Comparison of ENCODE assay signal across 8 mouse cellular contexts in genomic region chr2:30656711-30657555, GRCm38 (mm10).
A peak's percentile ranks its signal among the peaks of the same experiment; 100 is the strongest.
DNase-seq lines count a peak whose midpoint lies in the region; ATAC-seq and TF ChIP-seq lines count a peak whose summit lies in the region.

No protein-coding gene starts in this region.

- peaks cover 69% of the 10 kb centered on the region for H3K4me1 ChIP-seq in E14TG2a.4 (replicated peaks; ENCODE audit: low read depth, low read length)
- H3K4me1 ChIP-seq in hindbrain, embryonic 14.5 days (replicated peaks; ENCODE audit: control insufficient read depth, insufficient read depth, low read length) = peaks cover 75% of the 10 kb centered on the region
- H3K4me1 ChIP-seq in liver, embryonic 13.5 days (replicated peaks) = peaks cover 47% of the 10 kb centered on the region
- H3K4me1 ChIP-seq in thymus, adult 2 months (replicated peaks; ENCODE audit: control insufficient read depth, insufficient read depth, low read length) = peaks cover 59% of the 10 kb centered on the region

- peak overlapping the region; percentile 100 for H3K27ac ChIP-seq in hindbrain, embryonic 14.5 days
- H3K27ac ChIP-seq in liver, embryonic 13.5 days = peak overlapping the region; percentile 29
- H3K27ac ChIP-seq in thymus, adult 2 months (ENCODE audit: control insufficient read depth, insufficient read depth, low read length) = no peak overlapping the region

- TF ChIP-seq POLR2A in thymus, adult 2 months (IDR thresholded peaks at IDR 0.05; ENCODE audit: control insufficient read depth, extremely low read depth, insufficient read depth, low read length, poor library complexity) = no peak

- H3K4me3 ChIP-seq in E14TG2a.4 (replicated peaks; ENCODE audit: low read length) = peak overlapping the region; percentile 80
- no peak overlapping the region for H3K4me3 ChIP-seq in hindbrain, embryonic 14.5 days (replicated peaks; ENCODE audit: low read length)
- H3K4me3 ChIP-seq in liver, embryonic 13.5 days (replicated peaks) = no peak overlapping the region
- no peak overlapping the region for H3K4me3 ChIP-seq in thymus, adult 2 months (ENCODE audit: control insufficient read depth, insufficient read depth, low read length)

- DNase-seq in adrenal gland, adult 2 months = peak; percentile 41
- no peak for DNase-seq in adrenal gland, postnatal 14 days
- DNase-seq in hindbrain, embryonic 14.5 days (ENCODE audit: low spot score) = no peak
- no peak for DNase-seq in liver, embryonic 13.5 days
- DNase-seq in spleen, postnatal 36 days (ENCODE audit: low spot score in 2 of 2) = no peak
- no peak for DNase-seq in thymus, adult 2 months
- no peak for DNase-seq in layer of hippocampus, adult 9-10 months (ENCODE audit: low spot score)

- peaks cover 63% of the 10 kb centered on the region for H3K27me3 ChIP-seq in E14TG2a.4 (ENCODE audit: insufficient read depth, low read length)
- H3K27me3 ChIP-seq in hindbrain, embryonic 14.5 days (ENCODE audit: control insufficient read depth, insufficient read depth, low read length) = no peaks in the 10 kb centered on the region
- H3K27me3 ChIP-seq in liver, embryonic 13.5 days = no peaks in the 10 kb centered on the region
- H3K27me3 ChIP-seq in thymus, adult 2 months (ENCODE audit: control insufficient read depth, insufficient read depth, low read length) = no peaks in the 10 kb centered on the region

- H3K9me3 ChIP-seq in E14TG2a.4 (ENCODE audit: low read length) = peaks cover 10% of the 10 kb centered on the region; the same call in 1 of the 2 replicates
- H3K9me3 ChIP-seq in hindbrain, embryonic 14.5 days (ENCODE audit: control insufficient read depth, low read length) = no peaks in the 10 kb centered on the region
- no peaks in the 10 kb centered on the region for H3K9me3 ChIP-seq in liver, embryonic 13.5 days (replicated peaks)

- no peak for ATAC-seq in hindbrain, embryonic 14.5 days (ENCODE audit: low FRiP score)
- ATAC-seq in liver, embryonic 13.5 days (ENCODE audit: low read depth) = no peak

- H3K4me2 ChIP-seq in hindbrain, embryonic 14.5 days (replicated peaks) = no peak overlapping the region
- no peak overlapping the region for H3K4me2 ChIP-seq in liver, embryonic 13.5 days

- TF ChIP-seq CTCF in E14TG2a.4 (conservative IDR thresholded peaks at IDR 0.05; ENCODE audit: low read length) = no peak
- TF ChIP-seq CTCF in thymus, adult 2 months (IDR thresholded peaks at IDR 0.05; ENCODE audit: borderline replicate concordance, control insufficient read depth, extremely low read depth, insufficient read depth, low read length, poor library complexity) = no peak

- whole genome bisulfite sequencing in hindbrain, embryonic 14.5 days = 47% methylated on average over 13 of the region's 13 CpGs
- 49% methylated on average over 13 of the region's 13 CpGs for WGBS in liver, embryonic 13.5 days (ENCODE audit: insufficient replicate concordance)
- WGBS in thymus, adult 2 months = 61% methylated on average over 13 of the region's 13 CpGs

- peak overlapping the region; percentile 57; the same call in 1 of the 2 replicates for H3K9ac ChIP-seq in hindbrain, embryonic 14.5 days
- no peak overlapping the region for H3K9ac ChIP-seq in liver, embryonic 13.5 days

- H3K36me3 ChIP-seq in E14TG2a.4 (ENCODE audit: insufficient read depth, low read length) = no peaks in the 10 kb centered on the region
- no peaks in the 10 kb centered on the region for H3K36me3 ChIP-seq in hindbrain, embryonic 14.5 days (replicated peaks; ENCODE audit: control insufficient read depth, insufficient read depth)
- H3K36me3 ChIP-seq in liver, embryonic 13.5 days = no peaks in the 10 kb centered on the region
- H3K36me3 ChIP-seq in thymus, adult 2 months (ENCODE audit: control insufficient read depth, insufficient read depth, low read length) = no peaks in the 10 kb centered on the region
